Mouse (Mus musculus): ENCODE data around the gene Idh2. TPM values are rescaled to one million over a fixed set of nuclear protein-coding genes. Genes with fewer than 3 reads are reported as not detected.

The Idh2 gene
- total RNA-seq, 2 experiments from 2014 or later = 179 to 214 TPM

Other genes with a start within 250 kb of the Idh2 start
- gene Ap3s2, start 194.7 kb downstream of the Idh2 start, total RNA-seq (2021) = 10 to 100 TPM; 18.3 to 20.0 TPM
- 1 to 10 TPM; 4.9 to 6.1 TPM for gene Arpin, start 180.0 kb downstream of the Idh2 start, total RNA-seq (2021)
- 10 to 100 TPM; 14.1 to 15.5 TPM for gene Zfp710, start 90.6 kb downstream of the Idh2 start, total RNA-seq (2021)
- 1 to 10 TPM; 1.9 to 2.5 TPM for gene Sema4b, start 71.4 kb upstream of the Idh2 start, total RNA-seq (2021)
- gene Cib1, start 117.4 kb upstream of the Idh2 start, total RNA-seq (2021) = 10 to 100 TPM in 1 of 2 experiments, 1 to 10 TPM in 1; 9.4 to 11.3 TPM
- gene Gdpgp1, start 117.5 kb upstream of the Idh2 start, total RNA-seq (2021) = 1 to 10 TPM; 1.1 to 1.5 TPM
- under 1 TPM; 0.20 to 0.33 TPM for gene Ttll13, start 131.0 kb upstream of the Idh2 start, total RNA-seq (2021)
- 10 to 100 TPM; 20.6 to 21.5 TPM for gene Ngrn, start 145.8 kb upstream of the Idh2 start, total RNA-seq (2021)
- gene Vps33b, start 154.3 kb upstream of the Idh2 start, total RNA-seq (2021) = 1 to 10 TPM; 3.0 to 3.7 TPM
- gene Prc1, start 179.1 kb upstream of the Idh2 start, total RNA-seq (2021) = 1 to 10 TPM; 7.6 to 8.8 TPM
- 1 to 10 TPM; 7.5 to 9.6 TPM for gene Rccd1, start 209.1 kb upstream of the Idh2 start, total RNA-seq (2021)
- 10 to 100 TPM; 11.7 to 12.1 TPM for gene Unc45a, start 225.6 kb upstream of the Idh2 start, total RNA-seq (2021)
- 10 to 100 TPM; 34.3 to 37.2 TPM for gene Hddc3, start 227.7 kb upstream of the Idh2 start, total RNA-seq (2021)

All from gastrocnemius, postnatal 14 days (tissue).